Mouse (Mus musculus) hematopoietic stem cell, adult 5-6 weeks (primary cell): Measurements from ENCODE around the gene Alox12b. TPM values are rescaled to one million over a fixed set of nuclear protein-coding genes. Genes with fewer than 3 reads are reported as not detected.

ENCODE experiments used
- ATAC-seq, 2 experiments: fragments of 125-278 bp in 1 of 2; replicated peaks in 1 of 2; 2 replicates each; pipeline ENCODE4 v1.8.0; 2016 to 2017; ENCODE audit warnings: inconsistent platforms in 2 of 2, mild to moderate bottlenecking in 2 of 2, moderate number of reproducible peaks in 2 of 2, low read depth in 1 of 2, moderate TSS enrichment in 1 of 2; ENCODE audit not compliant: low FRiP score in 2 of 2, poor library complexity in 2 of 2, severe bottlenecking in 2 of 2, insufficient read depth in 1 of 2, low TSS enrichment in 1 of 2
- total RNA-seq: library from RNA; stranded (forward); fragments of 172-1452, 232-1000 nt; gene quantifications from 2 replicates; pipeline ENCODE4 v1.2.3, GENCODE M21; 2017

Alox12b gene
- total RNA-seq, 1 experiment from 2014 or later, result not detected

GRCm38 (mm10) chr11:69149728-69150127, 7.1 kb upstream of the Alox12b start:
- no peak for ATAC-seq

- peak; percentile 53 to 76; a peak in 3 of 4 replicates for ATAC-seq
Observed at GRCm38 (mm10) chr11:69150444-69150843, 6.3 kb upstream of the Alox12b start.

- ATAC-seq, result no peak
Observed at GRCm38 (mm10) chr11:69151004-69151403, 5.8 kb upstream of the Alox12b start.

- ATAC-seq, result no peak
Observed at GRCm38 (mm10) chr11:69153831-69154230, 3.0 kb upstream of the Alox12b start.

GRCm38 (mm10) chr11:69155351-69155750, 1.4 kb upstream of the Alox12b start:
- ATAC-seq, result no peak

GRCm38 (mm10) chr11:69169313-69169712, 12.5 kb downstream of the Alox12b start:
- ATAC-seq, result no peak

GRCm38 (mm10) chr11:69171626-69172025, 14.8 kb downstream of the Alox12b start:
- no peak for ATAC-seq

- ATAC-seq, result no peak
Observed at GRCm38 (mm10) chr11:69172606-69173005, 15.8 kb downstream of the Alox12b start.

- no peak for ATAC-seq
Observed at GRCm38 (mm10) chr11:69174722-69175121, 17.9 kb downstream of the Alox12b start.

- no peak for ATAC-seq
Observed at GRCm38 (mm10) chr11:69178525-69178924, 21.7 kb downstream of the Alox12b start.

- no peak for ATAC-seq
Observed at GRCm38 (mm10) chr11:69179512-69179911, 22.7 kb downstream of the Alox12b start.

- no peak for ATAC-seq
Observed at GRCm38 (mm10) chr11:69180120-69180519, 23.3 kb downstream of the Alox12b start.

- ATAC-seq, result no peak
Observed at GRCm38 (mm10) chr11:69185031-69185430, 28.2 kb downstream of the Alox12b start.

GRCm38 (mm10) chr11:69185936-69186335, 29.1 kb downstream of the Alox12b start:
- ATAC-seq, result no peak

GRCm38 (mm10) chr11:69192840-69193239, 36.1 kb downstream of the Alox12b start:
- no peak for ATAC-seq

GRCm38 (mm10) chr11:69196766-69197165, 40.0 kb downstream of the Alox12b start:
- peak; percentile 17 to 46; a peak in 2 of 4 replicates for ATAC-seq

GRCm38 (mm10) chr11:69197194-69197593, 40.4 kb downstream of the Alox12b start:
- ATAC-seq, result peak; percentile 49 to 58

GRCm38 (mm10) chr11:69197743-69198142, 41.0 kb downstream of the Alox12b start, which contains the start of gene Alox8:
Gene Alox8, minus strand, starts transcription at chr11:69197843.
- ATAC-seq, result no peak

GRCm38 (mm10) chr11:69199251-69199650, 42.5 kb downstream of the Alox12b start:
- ATAC-seq, result no peak

- ATAC-seq, result no peak
Observed at GRCm38 (mm10) chr11:69200231-69200630, 43.4 kb downstream of the Alox12b start.
